In the genomic region with DNA sequence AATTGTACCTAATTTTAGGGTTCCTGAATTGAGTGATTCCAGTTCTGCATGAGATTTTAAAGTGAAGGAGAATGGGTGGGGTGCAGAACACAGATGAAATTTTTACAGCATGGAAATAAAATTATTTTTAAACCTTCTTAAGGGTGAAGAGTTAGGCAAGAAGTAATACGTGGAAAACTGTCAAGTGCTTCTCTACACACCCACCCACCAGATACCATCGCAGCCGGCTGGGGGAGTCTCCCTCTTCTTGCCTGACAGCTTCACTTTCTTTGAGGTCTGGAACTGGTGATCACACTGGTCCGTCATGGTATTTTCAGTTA, we compare ENCODE assay signal across 8 mouse cellular contexts. TPM values are rescaled to one million over a fixed set of nuclear protein-coding genes. Genes with fewer than 3 reads are reported as not detected.
DNase-seq lines count a peak whose midpoint lies in the region; ATAC-seq and TF ChIP-seq lines count a peak whose summit lies in the region.

No protein-coding gene starts in this region.

- TF ChIP-seq CTCF in forebrain, postnatal 0 days (IDR thresholded peaks at IDR 0.05; ENCODE audit: low read depth): no peak

- H3K36me3 ChIP-seq in heart, embryonic 14.5 days (ENCODE audit: control insufficient read depth, insufficient read depth, low read length): no peaks in the 10 kb centered on the region
- H3K36me3 ChIP-seq in ES-E14 (ENCODE audit: control insufficient read depth, insufficient read depth, low read length, poor library complexity, severe bottlenecking) (no peaks in the 10 kb centered on the region), macrophage (ENCODE audit: inconsistent target) (no peaks in the 10 kb centered on the region)
- no peaks in the 10 kb centered on the region for H3K36me3 ChIP-seq in forebrain, postnatal 0 days (ENCODE audit: insufficient read depth)

- H3K27ac ChIP-seq in heart, embryonic 14.5 days (replicated peaks in 1 of 2; ENCODE audit: control insufficient read depth in 1 of 2, insufficient read depth in 1 of 2, low read depth in 2 of 2, low read length in 2 of 2): peak overlapping the region; percentile 94 to 99
- H3K27ac ChIP-seq in ES-E14 (ENCODE audit: insufficient read depth, low read depth, low read length, poor library complexity, severe bottlenecking) (no peak overlapping the region), macrophage (peak overlapping the region; percentile 48)
- peak overlapping the region; percentile 97 for H3K27ac ChIP-seq in forebrain, postnatal 0 days (ENCODE audit: low read depth, low read length)

- peaks cover 5 to 14% of the 10 kb centered on the region in 2 experiments for H3K4me1 ChIP-seq in heart, embryonic 14.5 days (ENCODE audit: control insufficient read depth in 2 of 2, insufficient read depth in 2 of 2, low read length in 2 of 2)
- H3K4me1 ChIP-seq in ES-E14 (ENCODE audit: control insufficient read depth in 2 of 2, insufficient read depth in 2 of 2, low read length in 2 of 2, poor library complexity in 1 of 2): no peaks in the 10 kb centered on the region
- H3K4me1 ChIP-seq in forebrain, postnatal 0 days (ENCODE audit: insufficient read depth): peaks cover 22% of the 10 kb centered on the region

- WGBS in heart, embryonic 14.5 days: 0% methylated on average over 4 of the region's 4 CpGs
- WGBS in forebrain, postnatal 0 days: 0% methylated on average over 4 of the region's 4 CpGs
- 4% methylated on average over 4 of the region's 4 CpGs for WGBS in macrophage (ENCODE audit: missing documents)

- H3K4me2 ChIP-seq in heart, embryonic 14.5 days (ENCODE audit: low read length): peak overlapping the region; percentile 100
- H3K4me2 ChIP-seq in forebrain, postnatal 0 days (ENCODE audit: low read depth): peak overlapping the region; percentile 90

- peaks cover 3% of the 10 kb centered on the region; the same call in 1 of the 2 replicates for H3K27me3 ChIP-seq in heart, embryonic 14.5 days (ENCODE audit: control insufficient read depth, insufficient read depth, low read length)
- H3K27me3 ChIP-seq in forebrain, postnatal 0 days (ENCODE audit: insufficient read depth, low read length): no peaks in the 10 kb centered on the region

- H3K4me3 ChIP-seq in heart, embryonic 14.5 days (ENCODE audit: control insufficient read depth in 1 of 2, insufficient read depth in 1 of 2, low read depth in 1 of 2, low read length in 2 of 2): peak overlapping the region; percentile 68 to 70
- H3K4me3 ChIP-seq in ES-E14 (ENCODE audit: insufficient read depth in 1 of 2, low read depth in 1 of 2, low read length in 2 of 2, poor library complexity in 1 of 2, severe bottlenecking in 1 of 2): peak overlapping the region; percentile 77
- H3K4me3 ChIP-seq in forebrain, postnatal 0 days (ENCODE audit: low read depth, low read length): peak overlapping the region; percentile 70
- peak overlapping the region; percentile 58 for H3K4me3 ChIP-seq in macrophage (ENCODE audit: inconsistent target)

- no peaks in the 10 kb centered on the region for H3K9me3 ChIP-seq in heart, embryonic 14.5 days (ENCODE audit: control insufficient read depth, low read length)
- H3K9me3 ChIP-seq in ES-E14 (ENCODE audit: control insufficient read depth, insufficient read depth, low read depth, low read length): no peaks in the 10 kb centered on the region
- no peaks in the 10 kb centered on the region for H3K9me3 ChIP-seq in forebrain, postnatal 0 days (ENCODE audit: low read length)

- H3K79me2 ChIP-seq in macrophage (ENCODE audit: inconsistent target): no peaks in the 10 kb centered on the region

- no peak for DNase-seq in heart, adult 11 months
- DNase-seq in ES-E14 (ENCODE audit: low read depth, low spot score): no peak
- DNase-seq in forebrain, postnatal 0 days: no peak
- DNase-seq in left cerebral cortex, adult 18-20 months (ENCODE audit: low spot score in 2 of 2): no peak
- no peak for DNase-seq in layer of hippocampus, adult 9-10 months (ENCODE audit: low spot score)

- in situ Hi-C loops in ES-E14 (cut with MboI; ENCODE audit: low sequenced_read_pairs in 2 of 2, unreplicated experiment in 2 of 2): loop anchor here in 1 of 2 experiments (25.0 kb wide), 1 partner anchor 1705 kb away; a partner anchor contains a TSS

- no peak for ATAC-seq in heart, embryonic 14.5 days (ENCODE audit: insufficient number of reproducible peaks, insufficient read depth, low FRiP score, low read depth)
- ATAC-seq in forebrain, postnatal 0 days: peak; percentile 1; the same call in 1 of the 2 replicates
- ATAC-seq in cerebellum, adult (ENCODE audit: insufficient number of reproducible peaks, low FRiP score, low TSS enrichment): no peak

- peak overlapping the region; percentile 85 for H3K9ac ChIP-seq in heart, embryonic 14.5 days (ENCODE audit: low read length)
- H3K9ac ChIP-seq in ES-E14 (ENCODE audit: insufficient read depth, low read depth, low read length, poor library complexity, severe bottlenecking): peak overlapping the region; percentile 85
- peak overlapping the region; percentile 88 for H3K9ac ChIP-seq in forebrain, postnatal 0 days

TF ChIP-seq in ES-E14, 5 proteins besides CTCF, POLR2A, EP300 and RAD21:
- TF ChIP-seq HCFC1 (IDR thresholded peaks at IDR 0.05; ENCODE audit: borderline replicate concordance, insufficient read depth, low read length) (no peak), ZC3H11A (IDR thresholded peaks at IDR 0.05; ENCODE audit: borderline replicate concordance, low read depth, low read length) (no peak), MAFK (IDR thresholded peaks at IDR 0.05; ENCODE audit: insufficient read depth, low read depth, low read length) (no peak), CHD2 (IDR thresholded peaks at IDR 0.05; ENCODE audit: low read depth, low read length) (no peak), ZNF384 (IDR thresholded peaks at IDR 0.05; ENCODE audit: low read depth, low read length) (no peak)

RNA-seq across cellular contexts. Expression of a gene that starts 2.5 kb away (rescaled TPM):
- 0.14 and 0.31 TPM in 2 replicates for polyA plus RNA-seq in heart, embryonic 14.5 days (2014; fragmentation: Nextera tagmentation; extraction: Ambion mirVana)
- total RNA-seq in ES-E14 (2012; rRNA removed): 0.09 TPM in 1 of 2 replicates, not detected in the other
- 13.5 and 14.9 TPM in 2 replicates for total RNA-seq in forebrain, postnatal 0 days (2014; rRNA removed)
- 9.1 and 12.4 TPM in 2 replicates for polyA plus RNA-seq in forebrain, postnatal 0 days (2015; fragmentation: Nextera tagmentation; extraction: Ambion mirVana)
- 10 to 100 TPM in 8 of 26 experiments, 1 to 10 TPM in 13, under 1 TPM in 4, not detected in 1; 0.16 to 40.8 (median 5.8) TPM for total RNA-seq in macrophage (2018; cell fraction: chromatin; rRNA removed)
- 10 to 100 TPM in 3 of 26 experiments, 1 to 10 TPM in 13, under 1 TPM in 10; 0.23 to 25.5 (median 2.0) TPM for total RNA-seq in macrophage (2018; cell fraction: cytosol; rRNA removed)
- total RNA-seq in macrophage (2018; cell fraction: nucleus; rRNA removed): 10 to 100 TPM in 10 of 26 experiments, 1 to 10 TPM in 9, under 1 TPM in 7; 0.30 to 37.2 (median 3.2) TPM
- 0.17 to 1.2 TPM (median 0.79 TPM) in 3 replicates for polyA plus RNA-seq in macrophage (2018)
- total RNA-seq in left cerebral cortex, adult 18-20 months (2021): 10 to 100 TPM; 23.7 to 48.0 TPM

Comparison
In these comparisons a context has a peak if more than half of its experiments do, and no peak if none do; other contexts are left out.
1. RNA of a gene that starts 2.5 kb away (total RNA-seq): 23.7 to 48.0 TPM in left cerebral cortex, adult 18-20 months and 13.5 to 14.9 TPM in forebrain, postnatal 0 days; 0.09 TPM in ES-E14; every median in the first group is over 10 times any median in the second.
2. Peak in every context shown above with its lines, with median percentiles within 50 percentile points of each other: H3K4me3 ChIP-seq and H3K9ac ChIP-seq.